19 mouse cellular contexts compared by ENCODE assay signal in genomic region chr16:57412766-57413165, GRCm38 (mm10).
"Had no signal": no experiment of that assay in that cellular context is flagged by ENCODE, and none has a peak within 500 bp of the region (broad histone marks: within the 10 kb centered on the region; RNA-seq: fewer than 3 reads in every experiment).

No protein-coding gene starts in this region.

- H3K9me3 ChIP-seq: liver, embryonic 13.5 days; lung, embryonic 15.5 days; neural tube, embryonic 13.5 days; stomach, embryonic 15.5 days had no signal

- DNase-seq: kidney, adult 8-10 months; kidney, postnatal 25 days; liver; liver, embryonic 13.5 days; liver, postnatal 0 days; lung, postnatal 14 days; retina, postnatal 1 day; spleen, adult 18-20 months; thymus, adult 18-20 months; thymus, postnatal 14 days had no signal

- H3K4me3 ChIP-seq: limb, embryonic 12.5 days; liver, embryonic 13.5 days; lung, embryonic 15.5 days; megakaryocyte, embryonic 14.5 days; midbrain, embryonic 15.5 days; neural tube, embryonic 13.5 days; stomach, embryonic 15.5 days had no signal

- H3K27me3 ChIP-seq: limb, embryonic 12.5 days; liver, embryonic 13.5 days; lung, embryonic 15.5 days; midbrain, embryonic 15.5 days; neural tube, embryonic 13.5 days; stomach, embryonic 15.5 days had no signal

- H3K4me2 ChIP-seq: limb, embryonic 12.5 days; liver, embryonic 13.5 days; lung, embryonic 15.5 days; midbrain, embryonic 11.5 days; midbrain, embryonic 15.5 days; neural tube, embryonic 13.5 days; stomach, embryonic 15.5 days had no signal

- H3K27ac ChIP-seq: limb, embryonic 12.5 days; liver, embryonic 13.5 days; lung, embryonic 15.5 days; macrophage; midbrain, embryonic 15.5 days; neural tube, embryonic 13.5 days; stomach, embryonic 15.5 days had no signal

- ATAC-seq: intestine, postnatal 0 days; liver, postnatal 0 days; midbrain, embryonic 15.5 days had no signal

- H3K36me3 ChIP-seq: limb, embryonic 12.5 days; liver, embryonic 13.5 days; lung, embryonic 15.5 days; midbrain, embryonic 15.5 days; neural tube, embryonic 13.5 days; stomach, embryonic 15.5 days had no signal

- H3K9ac ChIP-seq: limb, embryonic 12.5 days; liver, embryonic 13.5 days; liver, postnatal 0 days; lung, embryonic 15.5 days; midbrain, embryonic 15.5 days; neural tube, embryonic 13.5 days; stomach, embryonic 15.5 days had no signal

- H3K4me1 ChIP-seq: liver, embryonic 13.5 days; lung, embryonic 15.5 days; megakaryocyte, embryonic 14.5 days; midbrain, embryonic 15.5 days; neural tube, embryonic 13.5 days; stomach, embryonic 15.5 days had no signal
